Mouse (Mus musculus) thymus, postnatal 25 days (tissue): ENCODE results near the gene Ube2z.
A peak's percentile ranks its signal among the peaks of the same experiment; 100 is the strongest.

Experiments used
- DNase-seq: peaks from one replicate; pipeline ENCODE4 v3.0.0; 2022

Ube2z gene

GRCm38 (mm10) chr11:96050854-96051253 lies 14.3 kb downstream of the Ube2z start:
- DNase-seq = no peak

- no peak for DNase-seq
Measured at GRCm38 (mm10) chr11:96049939-96050338, 15.2 kb downstream of the Ube2z start.

- no peak for DNase-seq
Measured at GRCm38 (mm10) chr11:96047469-96048373, 17.5 kb downstream of the Ube2z start.

- no peak for DNase-seq
Measured at GRCm38 (mm10) chr11:96046793-96047192, 18.4 kb downstream of the Ube2z start.

- DNase-seq = no peak
Measured at GRCm38 (mm10) chr11:96046028-96046427, 19.2 kb downstream of the Ube2z start.

- DNase-seq = no peak
Measured at GRCm38 (mm10) chr11:96044803-96045567, 20.2 kb downstream of the Ube2z start.

- DNase-seq = no peak
Measured at GRCm38 (mm10) chr11:96038560-96038959, 26.6 kb downstream of the Ube2z start.

- DNase-seq = no peak
Measured at GRCm38 (mm10) chr11:96037499-96037898, 27.7 kb downstream of the Ube2z start.

- DNase-seq = no peak
Measured at GRCm38 (mm10) chr11:96035133-96035532, 30.1 kb downstream of the Ube2z start.

GRCm38 (mm10) chr11:96034596-96035052 lies 30.6 kb downstream of the Ube2z start, which contains the start of gene Snf8:
Gene Snf8 (plus strand): TSS chr11:96034885.
- peak; percentile 94 for DNase-seq

- no peak for DNase-seq
Measured at GRCm38 (mm10) chr11:96034116-96034515, 31.1 kb downstream of the Ube2z start.

- no peak for DNase-seq
Measured at GRCm38 (mm10) chr11:96033264-96033663, 31.9 kb downstream of the Ube2z start.

- no peak for DNase-seq
Measured at GRCm38 (mm10) chr11:96031701-96032100, 33.5 kb downstream of the Ube2z start.

GRCm38 (mm10) chr11:96030571-96030970 lies 34.6 kb downstream of the Ube2z start:
- no peak for DNase-seq

- no peak for DNase-seq
Measured at GRCm38 (mm10) chr11:96028130-96028529, 37.1 kb downstream of the Ube2z start.

GRCm38 (mm10) chr11:96020622-96021021 lies 44.6 kb downstream of the Ube2z start:
- no peak for DNase-seq

- DNase-seq = no peak
Measured at GRCm38 (mm10) chr11:96017941-96018351, 47.2 kb downstream of the Ube2z start.

- DNase-seq = no peak
Measured at GRCm38 (mm10) chr11:96015421-96015820, 49.8 kb downstream of the Ube2z start.

GRCm38 (mm10) chr11:96011982-96012381 lies 53.2 kb downstream of the Ube2z start:
- DNase-seq = no peak

- no peak for DNase-seq
Measured at GRCm38 (mm10) chr11:96008827-96009226, 56.4 kb downstream of the Ube2z start.

- DNase-seq = peak; percentile 8
Measured at GRCm38 (mm10) chr11:96007516-96008235, 57.5 kb downstream of the Ube2z start.

GRCm38 (mm10) chr11:96006852-96007515 lies 58.2 kb downstream of the Ube2z start:
- DNase-seq = peak; percentile 21
